Mouse (Mus musculus): ENCODE results near the gene AF067063. TPM values are rescaled to one million over a fixed set of nuclear protein-coding genes. Genes with fewer than 3 reads are reported as not detected.
"Not testable (repeated sequence)": the region's sequence is repeated elsewhere in the genome, so short reads cannot be mapped to it uniquely, and the experiment has no call there.

Gene AF067063
- polyA plus RNA-seq (2016; fragmentation: Nextera tagmentation; extraction: Ambion mirVana), result not detected in 2 replicates

DNA sequence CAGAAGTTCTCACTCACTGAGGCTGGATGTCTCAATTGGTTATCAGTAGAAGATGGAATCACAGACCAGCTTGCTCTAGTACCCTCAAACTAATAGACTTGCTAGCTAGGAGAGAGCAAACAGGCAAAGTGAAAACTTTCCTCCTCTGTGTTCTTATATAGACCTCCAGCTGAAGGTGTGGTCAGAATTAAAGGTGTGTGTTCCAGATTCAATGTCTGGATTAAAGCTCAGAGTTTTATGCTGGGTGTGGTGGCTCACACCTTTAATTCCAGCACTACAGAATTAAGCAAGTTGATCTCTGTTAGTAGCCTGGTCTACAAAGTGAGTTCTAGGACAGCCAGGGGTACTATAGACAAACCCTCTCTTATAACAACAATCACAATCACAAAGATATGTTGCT lies at the start of gene AF067063:
AF067063 (minus strand) TSS at position 101 of the 400 bp plus-strand sequence.
- H3K36me3 ChIP-seq; H3K9me3 ChIP-seq; DNase-seq (ENCODE audit: low spot score); H3K27me3 ChIP-seq (ENCODE audit: insufficient read depth, poor library complexity, severe bottlenecking); H3K27ac ChIP-seq; H3K4me3 ChIP-seq; H3K4me1 ChIP-seq: not testable (repeated sequence)

DNA sequence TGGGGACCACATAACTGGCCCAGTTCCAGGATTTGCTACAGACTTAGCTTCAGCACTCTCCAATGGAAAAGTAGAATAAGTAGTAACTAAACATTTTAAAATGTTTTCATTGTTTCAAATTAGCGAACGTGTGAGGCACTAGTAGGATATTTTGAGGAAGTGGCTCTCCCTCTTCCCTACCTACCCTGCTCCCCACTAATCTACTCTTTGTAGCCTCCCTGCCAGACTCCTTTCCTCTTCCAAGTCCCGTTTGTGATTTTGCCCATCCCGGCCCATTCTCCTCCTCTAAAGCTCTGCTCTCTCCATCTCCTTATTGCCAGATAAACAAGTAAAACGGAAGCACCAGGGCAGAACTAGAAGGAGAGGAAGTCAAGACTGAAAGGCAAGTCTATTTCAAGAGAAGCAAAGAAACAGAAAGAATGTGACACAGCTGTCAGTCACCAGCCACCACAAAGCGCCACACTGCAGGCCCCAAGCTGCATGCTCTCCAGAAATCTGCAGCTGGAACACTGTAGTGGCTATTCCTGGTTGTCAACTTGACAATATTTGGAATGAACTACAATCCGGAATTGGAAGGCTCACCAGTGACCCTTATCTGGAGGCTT lies 34.5 kb upstream of the AF067063 start:
- not testable (repeated sequence) for H3K27me3 ChIP-seq (ENCODE audit: insufficient read depth, poor library complexity, severe bottlenecking); H3K27ac ChIP-seq; DNase-seq (ENCODE audit: low spot score); H3K4me3 ChIP-seq; H3K9me3 ChIP-seq; H3K4me1 ChIP-seq; H3K36me3 ChIP-seq
- WGBS, result 68% methylated on average over 6 of the region's 7 CpGs

DNA sequence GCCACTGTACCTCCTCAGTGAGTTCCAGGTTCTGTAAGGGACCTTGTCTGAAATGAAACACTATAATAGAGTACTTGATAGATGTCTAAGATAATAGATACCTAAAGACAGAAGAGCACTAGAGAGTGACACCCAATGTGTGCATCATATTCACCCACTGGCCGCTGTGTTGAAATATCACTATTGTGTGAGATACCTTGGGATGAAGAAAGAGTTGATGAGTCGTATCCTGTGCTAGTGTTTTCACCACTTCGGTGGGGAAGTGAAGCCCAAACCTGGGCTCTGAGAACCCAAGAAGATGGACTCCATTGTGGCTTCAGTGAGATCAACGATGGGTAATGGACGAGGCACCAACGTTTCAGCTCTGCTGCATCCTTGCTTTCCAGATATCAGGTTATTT lies 32.4 kb upstream of the AF067063 start:
- not testable (repeated sequence) for H3K27ac ChIP-seq; H3K27me3 ChIP-seq (ENCODE audit: insufficient read depth, poor library complexity, severe bottlenecking); H3K4me1 ChIP-seq; H3K9me3 ChIP-seq; H3K36me3 ChIP-seq; H3K4me3 ChIP-seq; DNase-seq (ENCODE audit: low spot score)
- WGBS, result no CpG with 5 or more reads among the region's 6 CpGs

GRCm38 (mm10) chr13:119839982-119840381 lies 10.0 kb upstream of the AF067063 start:
- not testable (repeated sequence) for H3K27ac ChIP-seq; H3K9me3 ChIP-seq; H3K36me3 ChIP-seq; DNase-seq (ENCODE audit: low spot score); H3K4me3 ChIP-seq; H3K4me1 ChIP-seq
- peaks cover 16% of the 10 kb centered on the region; the same call in 1 of the 2 replicates for H3K27me3 ChIP-seq (ENCODE audit: insufficient read depth, poor library complexity, severe bottlenecking)
- 25% methylated on average over 6 of the region's 6 CpGs for WGBS

DNA sequence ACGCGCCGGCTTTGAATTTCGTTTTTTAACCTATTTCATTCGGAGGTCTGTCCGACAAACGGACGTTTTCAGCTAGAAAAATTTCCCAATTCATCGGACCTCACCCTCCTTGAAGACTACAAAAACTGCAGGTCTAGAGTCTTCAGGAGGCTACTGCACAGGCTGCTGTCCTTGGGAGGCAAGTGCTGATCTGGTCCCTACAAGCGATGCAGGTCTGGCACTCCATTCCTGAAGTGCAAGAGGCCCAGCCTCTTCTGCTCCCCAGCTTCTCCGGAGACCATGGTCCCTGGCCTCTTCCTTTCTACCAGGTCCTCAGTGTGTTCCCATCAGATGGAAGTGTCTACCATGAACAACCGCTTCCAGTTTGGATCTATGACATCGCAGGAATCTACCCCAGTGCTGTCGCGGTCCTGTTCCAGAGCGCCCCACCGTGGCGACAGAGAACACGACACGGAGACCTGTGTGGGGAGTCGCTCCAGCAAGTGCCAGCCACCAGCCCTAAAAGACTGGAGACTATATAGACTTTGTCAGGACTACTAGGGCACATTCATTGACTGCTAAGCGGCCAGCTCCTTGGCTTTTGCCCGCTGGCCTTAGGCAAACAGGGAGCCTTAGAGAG lies 7.8 kb upstream of the AF067063 start:
- not testable (repeated sequence) for H3K27ac ChIP-seq, H3K4me1 ChIP-seq, H3K4me3 ChIP-seq, H3K9me3 ChIP-seq, H3K36me3 ChIP-seq
- WGBS, result 3% methylated on average over 14 of the region's 23 CpGs
- H3K27me3 ChIP-seq (ENCODE audit: insufficient read depth, poor library complexity, severe bottlenecking), result peaks cover 19% of the 10 kb centered on the region; the same call in 1 of the 2 replicates
- DNase-seq (ENCODE audit: low spot score), result peak; percentile 77

- not testable (repeated sequence) for H3K9me3 ChIP-seq; H3K27ac ChIP-seq; H3K4me1 ChIP-seq; H3K36me3 ChIP-seq; DNase-seq (ENCODE audit: low spot score)
- H3K4me3 ChIP-seq, result peak overlapping the region; percentile 27; the same call in 1 of the 2 replicates
- 10% methylated on average over 23 of the region's 23 CpGs for WGBS
- H3K27me3 ChIP-seq (ENCODE audit: insufficient read depth, poor library complexity, severe bottlenecking), result peaks cover 19% of the 10 kb centered on the region; the same call in 1 of the 2 replicates
These were observed 6.4 kb upstream of the AF067063 start for GRCm38 (mm10) chr13:119836324-119836811.

- 10% methylated on average over 18 of the region's 25 CpGs for WGBS
- not testable (repeated sequence) for H3K4me1 ChIP-seq
- H3K4me3 ChIP-seq, result peak within 1 kb of the TSS; percentile 27; the same call in 1 of the 2 replicates
These were observed 5.5 kb upstream of the AF067063 start, which contains the start of gene D13Ertd608e for GRCm38 (mm10) chr13:119835320-119836056. Gene D13Ertd608e (plus strand): TSS chr13:119836006.

GRCm38 (mm10) chr13:119817579-119818206 lies 12.3 kb downstream of the AF067063 start:
- Histone ChIP-seq H3K27ac (no peak overlapping the region), H3K4me1 (no peaks in the 10 kb centered on the region), H3K4me3 (no peak overlapping the region), H3K36me3 (no peaks in the 10 kb centered on the region), H3K9me3 (no peaks in the 10 kb centered on the region), H3K27me3 (ENCODE audit: insufficient read depth, poor library complexity, severe bottlenecking) (no peaks in the 10 kb centered on the region)
- WGBS, result 24% methylated on average over 2 of the region's 2 CpGs
- DNase-seq (ENCODE audit: low spot score), result no peak

More at GRCm38 (mm10) chr13:119835320-119836056, 5.5 kb upstream of the AF067063 start, which contains the start of gene D13Ertd608e:
- H3K9me3 ChIP-seq; H3K36me3 ChIP-seq; DNase-seq (ENCODE audit: low spot score); H3K27ac ChIP-seq: not testable (repeated sequence)
- peaks cover 19% of the 10 kb centered on the region; the same call in 1 of the 2 replicates for H3K27me3 ChIP-seq (ENCODE audit: insufficient read depth, poor library complexity, severe bottlenecking)

- no peaks in the 10 kb centered on the region for H3K9me3 ChIP-seq
- no peak for DNase-seq (ENCODE audit: low spot score)
- no peaks in the 10 kb centered on the region for H3K36me3 ChIP-seq
- no peak overlapping the region for H3K27ac ChIP-seq
- no peaks in the 10 kb centered on the region for H3K27me3 ChIP-seq (ENCODE audit: insufficient read depth, poor library complexity, severe bottlenecking)
- WGBS, result 59% methylated on average over 8 of the region's 8 CpGs
- H3K4me3 ChIP-seq, result no peak overlapping the region
- no peaks in the 10 kb centered on the region for H3K4me1 ChIP-seq
These were observed 13.2 kb downstream of the AF067063 start for GRCm38 (mm10) chr13:119816798-119817197.

- no peak overlapping the region for H3K27ac ChIP-seq
- H3K36me3 ChIP-seq, result no peaks in the 10 kb centered on the region
- WGBS, result 73% methylated on average over 9 of the region's 9 CpGs
- no peaks in the 10 kb centered on the region for H3K4me1 ChIP-seq
- H3K9me3 ChIP-seq, result no peaks in the 10 kb centered on the region
- no peak for DNase-seq (ENCODE audit: low spot score)
- no peak overlapping the region for H3K4me3 ChIP-seq
- no peaks in the 10 kb centered on the region for H3K27me3 ChIP-seq (ENCODE audit: insufficient read depth, poor library complexity, severe bottlenecking)
These were observed 20.0 kb downstream of the AF067063 start for GRCm38 (mm10) chr13:119810031-119810430.

DNA sequence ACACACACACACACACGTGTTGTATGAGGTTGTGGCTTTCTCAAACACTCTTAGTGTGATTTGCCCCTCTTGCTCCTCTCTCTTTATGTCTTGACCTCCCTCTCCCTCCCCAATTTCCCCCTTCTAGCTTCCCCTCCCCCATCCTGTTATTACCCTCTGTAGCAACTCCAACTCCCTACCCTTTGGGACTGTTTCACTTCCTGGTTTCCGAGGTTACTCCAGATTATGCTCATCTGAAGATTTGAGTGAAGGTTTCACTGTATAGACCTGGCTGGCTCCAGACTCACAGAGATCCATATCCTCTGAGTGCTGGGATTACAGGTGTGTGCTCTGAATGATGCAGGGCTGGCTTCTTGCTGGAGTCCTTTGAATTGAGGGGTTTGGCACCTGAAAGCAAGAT lies 21.1 kb downstream of the AF067063 start:
- no peak overlapping the region for H3K4me3 ChIP-seq
- no peak overlapping the region for H3K27ac ChIP-seq
- no peaks in the 10 kb centered on the region for H3K9me3 ChIP-seq
- H3K36me3 ChIP-seq, result no peaks in the 10 kb centered on the region
- no peaks in the 10 kb centered on the region for H3K4me1 ChIP-seq
- WGBS, result 62% methylated on average over 2 of the region's 2 CpGs
- DNase-seq (ENCODE audit: low spot score), result no peak
- no peaks in the 10 kb centered on the region for H3K27me3 ChIP-seq (ENCODE audit: insufficient read depth, poor library complexity, severe bottlenecking)

- H3K36me3 ChIP-seq, result no peaks in the 10 kb centered on the region
- H3K4me3 ChIP-seq, result no peak overlapping the region
- H3K27me3 ChIP-seq (ENCODE audit: insufficient read depth, poor library complexity, severe bottlenecking), result no peaks in the 10 kb centered on the region
- no peaks in the 10 kb centered on the region for H3K4me1 ChIP-seq
- H3K9me3 ChIP-seq, result no peaks in the 10 kb centered on the region
- 61% methylated on average over 4 of the region's 4 CpGs for WGBS
- DNase-seq (ENCODE audit: low spot score), result no peak
- no peak overlapping the region for H3K27ac ChIP-seq
These were observed 32.4 kb downstream of the AF067063 start for GRCm38 (mm10) chr13:119797656-119798055.

All from heart, embryonic 10.5 days (tissue).